Mouse (Mus musculus): ENCODE data around the gene Wdr63.

- TF ChIP-seq CTCF (IDR thresholded peaks at IDR 0.05; ENCODE audit: control insufficient read depth, insufficient read depth, insufficient replicate concordance, low read depth, low read length) (no peak), POLR2A (IDR thresholded peaks at IDR 0.05; ENCODE audit: control insufficient read depth, low read depth, low read length) (no peak)
Observed at GRCm38 (mm10) chr3:146127205-146127604, 19.3 kb upstream of the Wdr63 start.

Measured in testis, adult 2 months (tissue).